Mouse (Mus musculus): ENCODE data around the gene 0610012G03Rik. TPM values are rescaled to one million over a fixed set of nuclear protein-coding genes. Genes with fewer than 3 reads are reported as not detected.

Gene 0610012G03Rik
- polyA plus RNA-seq, 1 experiment from 2014 or later, result 113 TPM

DNA sequence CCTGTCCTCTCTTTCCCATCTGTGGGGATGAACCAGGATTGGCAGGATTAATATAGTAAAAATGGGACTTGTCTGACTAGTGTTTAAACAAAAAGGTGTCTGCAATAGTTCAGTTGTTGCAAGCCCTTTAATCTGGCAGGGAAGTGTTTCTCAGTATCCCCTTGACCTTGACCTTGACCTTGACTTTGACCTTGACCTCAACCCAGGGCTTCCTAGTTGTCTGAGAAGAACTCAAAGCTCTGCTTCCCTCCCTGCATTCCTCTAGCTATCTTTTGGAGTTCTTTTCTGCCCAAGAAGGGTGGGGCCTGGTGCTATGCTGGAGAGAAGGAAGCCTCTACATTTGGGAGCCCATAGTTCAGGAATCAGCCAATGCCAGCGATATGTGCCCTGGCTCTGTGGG is 46.4 kb downstream of the 0610012G03Rik start:
- H3K4me1 ChIP-seq (replicated peaks), result peaks cover 41% of the 10 kb centered on the region
- H3K27ac ChIP-seq, result no peak overlapping the region
- H3K9ac ChIP-seq, result no peak overlapping the region
- no peaks in the 10 kb centered on the region for H3K9me3 ChIP-seq
- H3K4me2 ChIP-seq, result no peak overlapping the region
- H3K36me3 ChIP-seq, result no peaks in the 10 kb centered on the region
- no peak overlapping the region for H3K4me3 ChIP-seq
- no peak for ATAC-seq (ENCODE audit: low FRiP score)
- WGBS, result 94% methylated on average over 1 of the region's 1 CpGs
- H3K27me3 ChIP-seq, result 0 out of 2 replicates have a peak, but pooled peaks cover 4% of the 10 kb centered on the region

DNA sequence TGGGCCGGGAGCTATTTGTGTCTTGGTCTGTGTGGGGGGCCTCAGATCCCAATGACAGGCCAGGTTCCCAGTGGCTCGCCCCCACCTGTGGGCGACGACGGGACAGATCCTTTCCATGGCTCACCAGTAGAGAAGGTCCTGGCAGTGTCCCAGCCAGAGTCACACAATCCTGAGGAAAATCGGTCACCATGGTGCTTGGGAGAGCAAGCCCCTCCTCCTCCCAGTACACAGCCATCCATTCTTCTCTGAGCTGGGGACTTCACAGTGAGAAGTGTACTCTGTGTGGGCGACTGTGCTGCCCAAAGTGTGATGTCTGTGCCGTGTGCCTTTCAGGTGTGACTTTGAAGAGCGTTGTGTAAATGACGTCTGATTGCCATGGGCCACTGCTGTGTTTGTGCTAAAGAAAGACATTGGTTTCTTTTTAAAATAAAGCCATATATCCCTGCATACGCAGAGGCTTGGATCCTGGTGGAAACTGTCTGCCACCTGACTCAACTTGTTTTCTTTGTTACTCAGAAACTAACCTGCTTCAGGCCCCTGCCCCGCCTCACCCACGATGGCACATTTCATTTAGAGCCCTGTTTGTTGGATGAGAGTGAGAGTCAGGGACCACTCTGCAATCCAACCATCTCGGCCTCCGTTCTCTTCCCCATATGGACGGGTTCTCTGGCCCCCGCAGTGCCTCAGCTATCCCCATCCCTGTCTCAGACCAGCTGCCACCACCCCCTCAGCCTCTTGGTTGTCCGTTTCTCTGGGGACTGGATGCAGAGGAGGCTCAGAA is 49.6 kb downstream of the 0610012G03Rik start:
- Histone ChIP-seq H3K4me1 (replicated peaks) (peaks cover 28% of the 10 kb centered on the region), H3K4me3 (no peak overlapping the region), H3K9ac (no peak overlapping the region), H3K4me2 (no peak overlapping the region), H3K27ac (peak overlapping the region; percentile 66), H3K36me3 (no peaks in the 10 kb centered on the region), H3K9me3 (no peaks in the 10 kb centered on the region), H3K27me3 (no peaks in the 10 kb centered on the region)
- 69% methylated on average over 18 of the region's 18 CpGs for WGBS
- peak; percentile 80 for ATAC-seq (ENCODE audit: low FRiP score)

Small RNA genes within 50 kb of the gene (microRNA-seq; reads per million reads assigned to microRNA genes)
- not detected for gene Gm26269

Other genes with a start within 250 kb of the 0610012G03Rik start
- 0.22 and 0.31 TPM in 2 replicates for gene Meltf, start 69.7 kb downstream of the 0610012G03Rik start, polyA plus RNA-seq (2015; fragmentation: Nextera tagmentation; extraction: Ambion mirVana)
- gene Pigz, start 14.6 kb downstream of the 0610012G03Rik start, polyA plus RNA-seq (2015; fragmentation: Nextera tagmentation; extraction: Ambion mirVana), result 2.3 and 3.4 TPM in 2 replicates
- 107 and 112 TPM in 2 replicates for gene Ncbp2, start within 50 bp of the 0610012G03Rik start, polyA plus RNA-seq (2015; fragmentation: Nextera tagmentation; extraction: Ambion mirVana)
- 17.5 and 18.5 TPM in 2 replicates for gene Senp5, start 54.8 kb upstream of the 0610012G03Rik start, polyA plus RNA-seq (2015; fragmentation: Nextera tagmentation; extraction: Ambion mirVana)
- gene Pak2, start 130.8 kb upstream of the 0610012G03Rik start, polyA plus RNA-seq (2015; fragmentation: Nextera tagmentation; extraction: Ambion mirVana), result 35.3 and 36.2 TPM in 2 replicates
- 131 and 132 TPM in 2 replicates for gene Pigx, start 151.2 kb upstream of the 0610012G03Rik start, polyA plus RNA-seq (2015; fragmentation: Nextera tagmentation; extraction: Ambion mirVana)
- gene Cep19, start 151.3 kb upstream of the 0610012G03Rik start, polyA plus RNA-seq (2015; fragmentation: Nextera tagmentation; extraction: Ambion mirVana), result 48.4 and 52.0 TPM in 2 replicates
- gene Nrros, start 217.1 kb upstream of the 0610012G03Rik start, polyA plus RNA-seq (2015; fragmentation: Nextera tagmentation; extraction: Ambion mirVana), result 7.3 and 8.8 TPM in 2 replicates
- not detected in 2 replicates for gene Bex6, start 231.3 kb upstream of the 0610012G03Rik start, polyA plus RNA-seq (2015; fragmentation: Nextera tagmentation; extraction: Ambion mirVana)

Data from hindbrain, embryonic 13.5 days (tissue).